Mouse (Mus musculus): ENCODE data around the gene Odf3b.

- TF ChIP-seq CTCF (IDR thresholded peaks at IDR 0.05; ENCODE audit: extremely low read depth, insufficient read length, insufficient replicate concordance, low read depth, low read length) (no peak), POLR2A (IDR thresholded peaks at IDR 0.05; ENCODE audit: low read depth, low read length) (no peak)
These were observed 27.0 kb downstream of the Odf3b start for GRCm38 (mm10) chr15:89352054-89352453.

All from small intestine, adult 2 months (tissue).